Mouse (Mus musculus) neural tube, embryonic 14.5 days (tissue): ENCODE results near the gene Ubtd1. TPM values are rescaled to one million over a fixed set of nuclear protein-coding genes. Genes with fewer than 3 reads are reported as not detected.
"Not testable (repeated sequence)": the region's sequence is repeated elsewhere in the genome, so short reads cannot be mapped to it uniquely, and the experiment has no call there.

Source experiments
- ATAC-seq: fragments of 200-750 bp; cut with Nextera tagmentation; 2 replicates; pipeline ENCODE4 v1.8.0; 2017; ENCODE audit warnings: low read depth, mild to moderate bottlenecking, moderate TSS enrichment, moderate library complexity
- H3K27ac ChIP-seq: fragments of 300-500 bp; sonication (generic); 2 replicates; pipeline ENCODE4 v1.5.1; 2014; ENCODE audit warnings: low read depth, mild to moderate bottlenecking, control low read depth, low read length, moderate library complexity, mixed read lengths
- H3K27me3 ChIP-seq: fragments of 300-500 bp; sonication (generic); 2 replicates; pipeline ENCODE4 v1.6.1; 2014; ENCODE audit warnings: low read length; ENCODE audit not compliant: control insufficient read depth, insufficient read depth
- H3K36me3 ChIP-seq: fragments of 300-500 bp; sonication (generic); 2 replicates; pipeline ENCODE4 v1.6.1; 2014; ENCODE audit warnings: low read length, mixed read lengths; ENCODE audit not compliant: control insufficient read depth, insufficient read depth
- H3K4me1 ChIP-seq: fragments of 300-500 bp; sonication (generic); 2 replicates; pipeline ENCODE4 v1.6.1; 2014; ENCODE audit warnings: low read length; ENCODE audit not compliant: control insufficient read depth, insufficient read depth
- H3K4me2 ChIP-seq: fragments of 300-500 bp; sonication (generic); 2 replicates; pipeline ENCODE4 v1.6.1; 2014; ENCODE audit warnings: mild to moderate bottlenecking, low read depth, low read length, control low read depth
- H3K4me3 ChIP-seq: fragments of 300-500 bp; sonication (generic); 2 replicates; pipeline ENCODE4 v1.5.1; 2014; ENCODE audit warnings: low read depth, low read length, control low read depth, mixed read lengths
- H3K9ac ChIP-seq: fragments of 300-500 bp; sonication (generic); replicated peaks from 2 replicates; pipeline ENCODE4 v1.6.1; 2014; ENCODE audit warnings: low read depth, mild to moderate bottlenecking, control low read depth, low read length, mixed read lengths
- H3K9me3 ChIP-seq: fragments of 300-500 bp; sonication (generic); 2 replicates; pipeline ENCODE4 v1.6.1; 2016; ENCODE audit warnings: low read length; ENCODE audit not compliant: control insufficient read depth
- WGBS: fragments of 180-500 bp; shearing (Covaris S2); extraction: QIAGEN DNeasy Blood & Tissue Kit; methylation state at CpG from one replicate; pipeline ENCODE4 v1.1.7; 2014; 5-methylcytosine and 5-hydroxymethylcytosine counted together
- polyA plus RNA-seq: library from polyadenylated mRNA; unstranded; fragments of >200 nt; fragmentation: Nextera tagmentation; extraction: Ambion mirVana; gene quantifications from 2 replicates; pipeline ENCODE4 v1.2.1, GENCODE M21; 2014

Gene Ubtd1
- polyA plus RNA-seq, 1 experiment from 2014 or later = 8.2 TPM

DNA sequence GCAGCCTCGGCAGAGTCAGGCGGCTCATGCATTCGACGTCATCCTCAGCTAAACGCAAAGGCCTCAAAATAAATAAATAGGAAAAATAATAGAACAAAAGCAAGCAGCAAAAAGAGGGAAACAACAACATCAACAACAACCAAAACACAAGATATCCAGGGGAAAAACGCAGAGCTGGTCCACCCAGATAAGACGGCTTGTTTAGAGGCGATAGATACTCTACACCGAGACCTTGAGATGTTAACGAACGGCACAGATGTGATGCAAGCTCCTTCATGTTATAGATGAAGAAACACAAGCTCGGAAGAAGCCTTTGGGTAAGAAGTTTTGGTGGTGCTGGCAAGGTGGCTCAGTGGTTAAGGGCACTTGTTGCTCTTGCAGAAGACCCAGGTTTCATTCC is 97.4 kb downstream of the Ubtd1 start:
- Histone ChIP-seq H3K9me3 (no peaks in the 10 kb centered on the region), H3K27me3 (no peaks in the 10 kb centered on the region), H3K4me2 (no peak overlapping the region), H3K27ac (no peak overlapping the region), H3K4me3 (no peak overlapping the region), H3K9ac (no peak overlapping the region), H3K36me3 (peaks cover 11% of the 10 kb centered on the region), H3K4me1 (no peaks in the 10 kb centered on the region)
- no peak for ATAC-seq
- WGBS = 96% methylated on average over 12 of the region's 12 CpGs

DNA sequence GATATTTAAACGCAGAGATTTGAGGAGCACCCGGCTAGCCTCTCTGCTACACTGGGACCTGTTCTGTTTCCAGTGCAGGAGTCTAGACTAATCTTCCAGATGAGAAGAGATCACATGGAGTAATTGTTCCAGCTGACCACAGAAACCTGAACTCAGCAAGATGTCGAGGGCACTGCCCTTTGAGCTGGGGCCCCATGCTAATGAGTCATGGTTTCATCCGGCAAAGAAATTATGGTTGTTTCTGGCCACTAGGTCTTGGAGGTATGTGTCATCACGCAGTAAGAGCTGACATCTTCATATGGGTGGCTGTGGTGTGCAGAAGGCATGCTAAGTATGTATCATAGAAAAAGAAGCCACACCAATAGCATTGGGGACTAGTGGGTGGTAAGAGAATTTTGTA is 98.4 kb downstream of the Ubtd1 start:
- Histone ChIP-seq H3K9me3 (no peaks in the 10 kb centered on the region), H3K27me3 (no peaks in the 10 kb centered on the region), H3K4me2 (no peak overlapping the region), H3K9ac (no peak overlapping the region), H3K4me3 (no peak overlapping the region), H3K36me3 (peaks cover 8% of the 10 kb centered on the region), H3K4me1 (no peaks in the 10 kb centered on the region), H3K27ac (no peak overlapping the region)
- ATAC-seq = no peak
- WGBS = 85% methylated on average over 5 of the region's 5 CpGs

DNA sequence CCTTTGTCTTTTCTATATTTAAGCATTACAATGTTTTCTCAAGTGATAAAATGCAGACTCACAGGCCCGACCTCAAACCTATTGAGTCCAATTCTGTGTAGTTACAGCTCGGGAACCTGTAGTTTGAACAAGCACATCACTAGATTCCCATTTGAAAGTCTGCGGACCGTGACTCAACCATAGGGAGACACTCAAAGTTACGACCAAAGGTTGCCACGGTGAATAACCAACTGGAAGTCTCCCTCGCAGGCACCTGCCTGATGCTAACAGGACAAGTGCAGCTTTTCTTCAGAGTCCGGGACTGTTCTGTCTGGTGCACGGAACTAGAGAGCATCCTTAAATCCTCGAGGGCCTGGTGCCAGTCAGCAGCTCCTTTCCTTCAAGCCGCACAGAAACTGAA is 98.9 kb downstream of the Ubtd1 start:
- ATAC-seq = no peak
- no peak overlapping the region for H3K9ac ChIP-seq
- no peaks in the 10 kb centered on the region for H3K9me3 ChIP-seq
- 65% methylated on average over 11 of the region's 11 CpGs for WGBS
- no peak overlapping the region for H3K4me2 ChIP-seq
- no peak overlapping the region for H3K4me3 ChIP-seq
- peaks cover 5% of the 10 kb centered on the region for H3K36me3 ChIP-seq
- no peak overlapping the region for H3K27ac ChIP-seq
- no peaks in the 10 kb centered on the region for H3K27me3 ChIP-seq
- peaks cover 2% of the 10 kb centered on the region; the same call in 1 of the 2 replicates for H3K4me1 ChIP-seq

DNA sequence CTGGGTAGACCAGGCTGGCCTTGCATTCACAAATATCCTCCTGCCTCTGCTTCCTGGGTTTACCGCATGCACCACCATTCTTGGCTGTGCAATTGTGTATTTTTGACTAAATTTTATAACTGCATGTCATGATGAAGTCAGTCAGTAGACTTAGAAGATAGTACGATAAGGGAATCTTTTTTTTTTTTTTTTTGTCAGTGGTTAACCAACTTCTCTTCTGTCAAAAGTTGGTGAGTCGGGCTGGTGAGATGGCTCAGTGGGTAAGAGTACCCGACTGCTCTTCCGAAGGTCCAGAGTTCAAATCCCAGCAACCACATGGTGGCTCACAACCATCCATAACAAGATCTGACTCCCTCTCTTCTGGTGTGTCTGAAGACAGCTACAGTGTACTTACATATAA is 100.0 kb downstream of the Ubtd1 start:
- WGBS = 94% methylated on average over 5 of the region's 5 CpGs
- H3K9me3 ChIP-seq, H3K36me3 ChIP-seq, H3K9ac ChIP-seq, H3K4me1 ChIP-seq, H3K4me2 ChIP-seq, ATAC-seq, H3K27me3 ChIP-seq, H3K4me3 ChIP-seq, H3K27ac ChIP-seq: not testable (repeated sequence)

Other genes with a start within 250 kb of the Ubtd1 start
- 38.5 and 53.5 TPM in 2 replicates for gene Slit1, start 238.1 kb upstream of the Ubtd1 start, polyA plus RNA-seq
- gene Arhgap19, start 179.7 kb upstream of the Ubtd1 start, polyA plus RNA-seq = 3.6 and 5.9 TPM in 2 replicates
- gene Frat1, start 151.8 kb upstream of the Ubtd1 start, polyA plus RNA-seq = 25.0 and 31.4 TPM in 2 replicates
- 5.4 and 12.0 TPM in 2 replicates for gene Frat2, start 133.6 kb upstream of the Ubtd1 start, polyA plus RNA-seq
- gene Rrp12, start 85.6 kb upstream of the Ubtd1 start, polyA plus RNA-seq = 10.7 and 14.7 TPM in 2 replicates
- 521 and 528 TPM in 2 replicates for gene Pgam1, start 69.8 kb upstream of the Ubtd1 start, polyA plus RNA-seq
- gene Exosc1, start 48.3 kb upstream of the Ubtd1 start, polyA plus RNA-seq = 60.7 and 69.2 TPM in 2 replicates
- gene Zdhhc16, start 48.3 kb upstream of the Ubtd1 start, polyA plus RNA-seq = 67.7 and 72.7 TPM in 2 replicates
- 33.7 and 34.8 TPM in 2 replicates for gene Mms19, start 606 bp upstream of the Ubtd1 start, polyA plus RNA-seq
- 0.73 and 0.80 TPM in 2 replicates for gene Ankrd2, start 54.2 kb downstream of the Ubtd1 start, polyA plus RNA-seq
- gene Hoga1, start 63.8 kb downstream of the Ubtd1 start, polyA plus RNA-seq = 1.3 and 1.7 TPM in 2 replicates
- 0.15 TPM in 1 of 2 replicates, not detected in the other for gene 4933411K16Rik, start 70.5 kb downstream of the Ubtd1 start, polyA plus RNA-seq
- gene Morn4, start 104.6 kb downstream of the Ubtd1 start, polyA plus RNA-seq = 118 and 131 TPM in 2 replicates
- 35.3 and 40.7 TPM in 2 replicates for gene Pi4k2a, start 108.7 kb downstream of the Ubtd1 start, polyA plus RNA-seq
- 9.4 and 10.8 TPM in 2 replicates for gene Avpi1, start 147.3 kb downstream of the Ubtd1 start, polyA plus RNA-seq
- gene Marveld1, start 165.6 kb downstream of the Ubtd1 start, polyA plus RNA-seq = 2.1 and 3.2 TPM in 2 replicates
- gene Zfyve27, start 182.2 kb downstream of the Ubtd1 start, polyA plus RNA-seq = 34.2 and 37.2 TPM in 2 replicates
- gene Sfrp5, start 220.5 kb downstream of the Ubtd1 start, polyA plus RNA-seq = 0.21 and 13.5 TPM in 2 replicates